ENCODE assay signal across 9 mouse cellular contexts in the genomic region with DNA sequence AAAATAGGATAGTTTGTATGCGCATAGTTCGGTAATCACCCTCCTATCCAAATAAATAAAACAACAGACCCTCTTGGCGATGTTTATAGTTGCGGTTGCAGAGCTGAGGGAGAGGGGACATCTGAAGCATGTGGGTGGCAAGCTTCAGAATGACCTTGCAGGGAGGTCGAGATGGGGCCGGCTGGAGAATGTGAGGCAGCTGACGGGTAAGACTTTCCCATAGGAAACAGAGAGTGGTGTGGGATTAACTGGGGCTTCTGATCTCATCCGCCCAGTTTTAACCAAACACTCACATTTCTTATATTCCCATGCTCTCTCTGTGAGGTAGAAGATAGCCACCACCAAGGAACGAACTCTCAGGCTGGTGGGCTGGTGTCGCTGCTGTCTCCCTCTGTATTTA.
A peak's percentile ranks its signal among the peaks of the same experiment; 100 is the strongest.
DNase-seq lines count a peak whose midpoint lies in the region; ATAC-seq and TF ChIP-seq lines count a peak whose summit lies in the region.
"Had no signal": no experiment of that assay in that cellular context is flagged by ENCODE, and none has a peak within 500 bp of the region (broad histone marks: within the 10 kb centered on the region; RNA-seq: fewer than 3 reads in every experiment).

No protein-coding gene starts in this region.

- H3K27ac ChIP-seq in kidney, embryonic 14.5 days (ENCODE audit: low read depth, low read length), result peak overlapping the region; percentile 37
- H3K27ac ChIP-seq in forebrain, postnatal 0 days (ENCODE audit: low read depth, low read length), result peak overlapping the region; percentile 67
- peak overlapping the region; percentile 34; the same call in 1 of the 2 replicates for H3K27ac ChIP-seq in midbrain, postnatal 0 days (ENCODE audit: low read depth, low read length)

- H3K9ac ChIP-seq in kidney, embryonic 14.5 days (ENCODE audit: low read depth, low read length), result no peak overlapping the region
- H3K9ac ChIP-seq in forebrain, postnatal 0 days, result 0 out of 2 replicates have a peak overlapping the region, but pooled peaks have one; percentile 6
- no peak overlapping the region for H3K9ac ChIP-seq in midbrain, postnatal 0 days (replicated peaks; ENCODE audit: low read length, poor library complexity, severe bottlenecking)

- no peak for DNase-seq in kidney, postnatal 14 days
- DNase-seq in embryo, embryonic 10.5 days (ENCODE audit: low spot score), result peak; percentile 59
- DNase-seq in forebrain, postnatal 0 days, result no peak
- DNase-seq in midbrain, postnatal 0 days (ENCODE audit: low spot score), result no peak
- DNase-seq in layer of hippocampus, postnatal 36 days, result no peak
- DNase-seq in cerebellum, adult 11-12 months, result no peak
- DNase-seq: cerebellum, postnatal 14 days had no signal

- H3K27me3 ChIP-seq in kidney, embryonic 14.5 days (ENCODE audit: control insufficient read depth, insufficient read depth, low read length), result no peaks in the 10 kb centered on the region
- H3K27me3 ChIP-seq in forebrain, postnatal 0 days (ENCODE audit: insufficient read depth, low read length), result no peaks in the 10 kb centered on the region
- no peaks in the 10 kb centered on the region for H3K27me3 ChIP-seq in midbrain, postnatal 0 days (ENCODE audit: insufficient read depth, low read length)
- H3K27me3 ChIP-seq: megakaryocyte, embryonic 14.5 days had no signal

- H3K4me3 ChIP-seq in kidney, embryonic 14.5 days (ENCODE audit: low read length), result no peak overlapping the region
- no peak overlapping the region for H3K4me3 ChIP-seq in forebrain, postnatal 0 days (ENCODE audit: low read depth, low read length)
- no peak overlapping the region for H3K4me3 ChIP-seq in midbrain, postnatal 0 days (ENCODE audit: low read depth, low read length)
- H3K4me3 ChIP-seq: megakaryocyte, embryonic 14.5 days had no signal

- H3K4me1 ChIP-seq in kidney, embryonic 14.5 days (ENCODE audit: control insufficient read depth, insufficient read depth, low read length), result peaks cover 12% of the 10 kb centered on the region
- peaks cover 3% of the 10 kb centered on the region; the same call in 1 of the 2 replicates for H3K4me1 ChIP-seq in forebrain, postnatal 0 days (ENCODE audit: insufficient read depth)
- H3K4me1 ChIP-seq in midbrain, postnatal 0 days (ENCODE audit: insufficient read depth, low read length), result peaks cover 3% of the 10 kb centered on the region; the same call in 1 of the 2 replicates
- H3K4me1 ChIP-seq: megakaryocyte, embryonic 14.5 days had no signal

- no peaks in the 10 kb centered on the region for H3K36me3 ChIP-seq in kidney, embryonic 14.5 days (ENCODE audit: control insufficient read depth, insufficient read depth, low read length)
- no peaks in the 10 kb centered on the region for H3K36me3 ChIP-seq in forebrain, postnatal 0 days (ENCODE audit: insufficient read depth)
- no peaks in the 10 kb centered on the region for H3K36me3 ChIP-seq in midbrain, postnatal 0 days (ENCODE audit: insufficient read depth, low read length)

- ATAC-seq in kidney, embryonic 14.5 days (ENCODE audit: low FRiP score, low TSS enrichment), result no peak
- 0 out of 2 replicates have a peak, but pooled peaks have one; percentile 8 for ATAC-seq in forebrain, postnatal 0 days
- ATAC-seq in midbrain, postnatal 0 days (ENCODE audit: low FRiP score), result no peak

- WGBS in kidney, embryonic 14.5 days, result 10% methylated on average over 10 of the region's 10 CpGs
- WGBS in forebrain, postnatal 0 days, result 40% methylated on average over 10 of the region's 10 CpGs
- WGBS in midbrain, postnatal 0 days, result 16% methylated on average over 10 of the region's 10 CpGs

- H3K4me2 ChIP-seq in kidney, embryonic 14.5 days (replicated peaks; ENCODE audit: low read depth, low read length), result peak overlapping the region; percentile 11; the same call in 1 of the 2 replicates
- H3K4me2 ChIP-seq in forebrain, postnatal 0 days (ENCODE audit: low read depth), result peak overlapping the region; percentile 10; the same call in 1 of the 2 replicates
- H3K4me2 ChIP-seq in midbrain, postnatal 0 days (ENCODE audit: low read depth, low read length, poor library complexity, severe bottlenecking), result 0 out of 2 replicates have a peak overlapping the region, but pooled peaks have one; percentile 1

- no peak for TF ChIP-seq CTCF in forebrain, postnatal 0 days (IDR thresholded peaks at IDR 0.05; ENCODE audit: low read depth)
- TF ChIP-seq CTCF in midbrain, postnatal 0 days (IDR thresholded peaks at IDR 0.05), result no peak

- no peaks in the 10 kb centered on the region for H3K9me3 ChIP-seq in kidney, embryonic 14.5 days (ENCODE audit: control insufficient read depth, low read length)
- no peaks in the 10 kb centered on the region for H3K9me3 ChIP-seq in forebrain, postnatal 0 days (ENCODE audit: low read length)
- H3K9me3 ChIP-seq in midbrain, postnatal 0 days (ENCODE audit: low read length), result no peaks in the 10 kb centered on the region
